ENCODE assay signal across 9 mouse cellular contexts in genomic region chr9:63087195-63087594, GRCm38 (mm10).
"Had no signal": no experiment of that assay in that cellular context is flagged by ENCODE, and none has a peak within 500 bp of the region (broad histone marks: within the 10 kb centered on the region; RNA-seq: fewer than 3 reads in every experiment).

No protein-coding gene starts in this region.

- DNase-seq: liver, postnatal 0 days; lung, adult 2 months; lung, postnatal 14 days; lung, postnatal 36 days; right cerebral cortex, postnatal 14 days; spleen, adult 18-20 months; thymus, adult 18-20 months; thymus, postnatal 14 days; thymus, postnatal 36 days had no signal
